Mouse (Mus musculus) megakaryocyte, embryonic 14.5 days (primary cell): ENCODE data around the gene Pex7. TPM values are rescaled to one million over a fixed set of nuclear protein-coding genes. Genes with fewer than 3 reads are reported as not detected.
"Not testable (repeated sequence)": the region's sequence is repeated elsewhere in the genome, so short reads cannot be mapped to it uniquely, and the experiment has no call there.

Experiments used
- H3K27me3 ChIP-seq: replicated peaks from 2 replicates; pipeline ENCODE3; 2012; ENCODE audit warnings: inconsistent platforms
- H3K36me3 ChIP-seq: replicated peaks from 2 replicates; pipeline ENCODE3; 2012; ENCODE audit warnings: low read length, inconsistent platforms, mixed read lengths
- H3K4me1 ChIP-seq: 2 replicates; pipeline ENCODE4 v1.6.1; 2012; ENCODE audit warnings: inconsistent platforms
- H3K4me3 ChIP-seq: replicated peaks from 2 replicates; pipeline ENCODE3; 2012; ENCODE audit warnings: moderate library complexity, mild to moderate bottlenecking, inconsistent platforms
- H3K9me3 ChIP-seq: 2 replicates; pipeline ENCODE4 v1.6.1; 2012; ENCODE audit warnings: inconsistent platforms
- FLI1 ChIP-seq: IDR thresholded peaks from 2 replicates; pipeline ENCODE4 v1.6.1; 2012; ENCODE audit warnings: low read length, inconsistent platforms, mixed read lengths
- GATA1 ChIP-seq: IDR thresholded peaks from 3 replicates; pipeline ENCODE4 v1.6.1; 2012; ENCODE audit warnings: mixed read lengths, low read length, inconsistent platforms, borderline replicate concordance
- polyA plus RNA-seq: library from polyadenylated mRNA; stranded (reverse); fragments of >175 nt; gene quantifications from 2 replicates; pipeline ENCODE4 v1.2.3, GENCODE M21; 2012; ENCODE audit warnings: low replicate concordance; ENCODE audit not compliant: insufficient read depth

The Pex7 gene
- polyA plus RNA-seq, 1 experiment = 8.1 TPM

DNA sequence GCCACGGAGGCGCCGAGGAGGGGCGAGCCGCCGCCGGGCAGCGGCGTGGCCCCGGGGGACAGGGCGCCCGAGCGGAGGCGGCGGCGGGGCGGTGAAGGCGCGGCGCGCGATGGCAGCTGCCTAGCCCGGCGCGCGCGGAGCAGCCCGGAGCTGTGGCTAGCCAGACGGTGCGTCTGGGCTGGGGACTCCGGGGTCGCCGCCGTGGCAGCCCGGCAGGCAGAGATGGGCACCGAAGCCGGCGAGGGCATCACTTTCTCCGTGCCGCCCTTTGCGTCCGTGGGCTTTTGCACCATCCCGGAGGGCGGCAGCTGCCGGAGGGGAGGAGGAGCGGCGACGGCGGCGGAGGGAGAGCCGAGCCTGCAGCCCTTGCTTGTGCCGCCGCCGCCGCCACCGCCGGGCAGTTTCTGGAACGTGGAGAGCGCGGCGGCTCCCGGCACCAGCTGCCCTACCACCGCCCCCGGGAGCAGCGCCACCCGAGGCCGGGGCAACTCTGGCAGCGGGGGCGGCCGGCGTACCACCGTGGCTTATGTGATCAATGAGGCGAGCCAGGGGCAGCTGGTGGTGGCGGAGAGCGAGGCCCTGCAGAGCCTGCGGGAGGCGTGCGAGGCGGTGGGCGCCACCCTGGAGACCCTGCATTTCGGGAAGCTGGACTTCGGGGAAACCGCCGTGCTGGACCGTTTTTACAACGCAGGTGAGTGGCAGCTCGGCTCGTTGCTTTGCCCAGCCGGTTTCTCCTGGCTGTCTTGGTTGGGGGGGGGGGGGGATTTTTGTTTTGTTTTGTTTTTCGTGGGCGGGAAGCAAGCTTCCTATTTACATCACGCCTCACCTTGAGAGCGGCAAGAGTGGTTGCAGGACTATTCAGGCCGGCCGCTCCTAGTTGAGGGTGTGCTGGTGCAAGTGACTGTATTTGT lies 27.1 kb upstream of the Pex7 start, which contains the start of gene Map3k5:
TSS of gene Map3k5 (plus strand) at position 89 of the 911 bp plus-strand sequence.
- H3K4me1 ChIP-seq = peaks cover 55% of the 10 kb centered on the region
- TF ChIP-seq GATA1 (no peak), FLI1 (no peak)
- H3K36me3 ChIP-seq = no peaks in the 10 kb centered on the region
- peak within 1 kb of the TSS; percentile 98 for H3K4me3 ChIP-seq
- H3K27me3 ChIP-seq = no peaks in the 10 kb centered on the region
- H3K9me3 ChIP-seq = no peaks in the 10 kb centered on the region

DNA sequence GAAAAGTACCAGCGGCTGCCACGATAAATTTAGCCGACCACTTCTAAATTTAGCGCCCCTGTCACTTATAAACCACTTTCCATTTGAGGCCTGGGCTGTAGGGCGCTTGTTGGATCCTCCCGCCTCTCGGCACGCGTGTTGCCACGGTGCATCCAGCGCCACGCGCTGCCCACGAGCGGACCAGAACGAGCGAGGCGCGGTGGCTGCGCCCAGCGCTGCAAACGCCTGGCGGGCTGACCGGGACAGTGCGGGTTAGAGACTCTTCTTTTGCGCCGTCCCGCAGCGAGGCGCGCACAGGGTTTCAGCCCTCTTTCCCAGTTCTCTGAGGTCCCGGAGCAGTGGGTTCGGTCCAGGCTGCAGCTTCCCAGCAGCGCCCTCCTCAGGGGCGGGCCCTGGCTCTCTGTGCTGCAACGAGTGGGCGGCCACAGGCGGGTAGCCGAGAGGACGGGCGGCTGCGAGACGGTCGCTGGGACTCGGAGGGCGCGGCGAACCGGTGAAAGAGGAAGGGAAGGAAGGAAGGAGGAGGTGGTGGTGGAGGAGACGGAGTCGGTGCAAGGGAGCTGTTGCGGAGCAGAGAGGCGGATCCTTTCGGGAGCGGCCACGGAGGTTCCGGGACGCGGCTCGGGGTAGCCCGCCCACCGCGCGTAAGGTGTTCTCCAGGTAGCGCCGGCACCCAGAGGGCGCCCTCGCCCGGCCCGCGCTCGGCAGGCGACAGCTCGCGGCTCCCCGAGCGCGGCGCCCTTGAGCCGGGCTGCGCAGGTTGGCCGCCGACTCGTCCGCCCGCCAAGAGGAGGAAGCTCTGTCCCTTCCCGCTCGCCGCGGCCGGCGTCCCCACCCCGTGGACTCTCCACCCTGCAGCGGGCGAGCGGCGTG lies 26.3 kb upstream of the Pex7 start:
- H3K4me1 ChIP-seq = peaks cover 46% of the 10 kb centered on the region
- no peaks in the 10 kb centered on the region for H3K9me3 ChIP-seq
- no peaks in the 10 kb centered on the region for H3K36me3 ChIP-seq
- TF ChIP-seq GATA1 (no peak), FLI1 (no peak)
- peak overlapping the region; percentile 98 for H3K4me3 ChIP-seq
- H3K27me3 ChIP-seq = no peaks in the 10 kb centered on the region

DNA sequence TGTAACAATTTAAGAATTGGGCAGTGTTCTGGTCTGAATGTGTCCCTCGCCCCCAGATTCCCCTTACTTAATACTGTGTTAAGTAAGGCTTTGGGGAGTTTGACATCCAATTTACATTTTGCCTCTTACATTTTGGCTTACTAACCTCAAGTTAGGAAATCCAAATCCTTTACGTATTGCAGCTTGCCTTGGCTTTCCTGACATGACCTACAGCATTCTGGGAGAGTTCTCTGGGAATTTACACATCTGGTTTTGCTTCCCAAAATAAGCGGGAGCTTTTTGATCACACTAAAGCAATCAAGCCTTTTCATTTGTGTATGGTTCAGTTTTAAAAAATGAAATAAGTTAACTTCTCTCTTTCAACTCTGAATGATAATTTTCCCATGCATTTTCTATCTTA lies 25.5 kb upstream of the Pex7 start:
- H3K4me3 ChIP-seq = peak overlapping the region; percentile 98
- no peaks in the 10 kb centered on the region for H3K27me3 ChIP-seq
- H3K4me1 ChIP-seq = peaks cover 44% of the 10 kb centered on the region

DNA sequence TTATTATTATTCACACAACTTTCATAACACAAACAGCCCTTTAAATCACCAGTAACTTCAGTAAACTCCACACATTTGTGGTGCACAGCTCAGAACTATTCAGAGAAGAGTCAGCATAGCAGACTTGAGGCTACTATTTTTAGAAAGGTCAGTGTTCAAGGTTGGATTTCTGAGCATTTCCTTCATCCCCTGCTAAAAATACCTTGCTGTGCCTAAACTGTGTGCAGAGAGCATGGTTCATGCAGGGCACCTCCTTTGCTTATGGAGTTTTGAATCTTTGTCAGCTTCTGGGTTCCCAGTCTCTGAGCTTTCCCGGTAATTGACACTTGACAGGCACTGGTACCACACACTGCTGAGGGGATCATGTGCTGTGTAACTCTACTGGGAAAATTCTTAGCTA lies 20.7 kb upstream of the Pex7 start:
- H3K4me1 ChIP-seq = peaks cover 13% of the 10 kb centered on the region
- H3K4me3 ChIP-seq = no peak overlapping the region
- no peaks in the 10 kb centered on the region for H3K36me3 ChIP-seq
- no peak for TF ChIP-seq FLI1
- no peak for TF ChIP-seq GATA1
- H3K9me3 ChIP-seq = no peaks in the 10 kb centered on the region
- no peaks in the 10 kb centered on the region for H3K27me3 ChIP-seq

More for the DNA sequence above, 25.5 kb upstream of the Pex7 start:
- TF ChIP-seq GATA1 (no peak), FLI1 (no peak)
- H3K9me3 ChIP-seq = no peaks in the 10 kb centered on the region
- no peaks in the 10 kb centered on the region for H3K36me3 ChIP-seq

DNA sequence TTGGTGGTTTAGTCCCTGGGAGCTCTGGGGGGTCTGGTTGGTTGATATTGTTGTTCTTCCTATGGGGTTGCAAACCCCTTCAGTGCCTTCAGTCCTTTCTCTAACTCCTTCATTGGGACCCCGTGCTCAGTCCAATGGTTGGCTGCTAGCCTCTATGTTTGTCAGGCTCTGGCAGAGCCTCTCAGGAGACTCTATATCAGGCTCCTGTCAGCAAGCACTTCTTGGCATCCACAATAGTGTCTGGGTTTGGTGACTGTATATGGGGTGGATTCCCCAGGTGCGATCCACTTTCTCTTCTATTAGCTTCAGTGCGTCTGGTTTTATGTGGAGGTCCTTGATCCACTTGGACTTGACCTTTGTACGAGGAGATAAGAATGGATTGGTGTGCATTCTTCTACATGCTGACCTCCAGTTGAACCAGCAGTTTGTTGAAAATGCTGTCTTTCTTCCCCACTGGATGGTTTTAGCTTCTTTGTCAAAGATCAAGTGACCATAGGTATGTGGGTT lies 19.0 kb upstream of the Pex7 start:
- H3K9me3 ChIP-seq, H3K27me3 ChIP-seq, H3K4me3 ChIP-seq, H3K36me3 ChIP-seq, H3K4me1 ChIP-seq: not testable (repeated sequence)

DNA sequence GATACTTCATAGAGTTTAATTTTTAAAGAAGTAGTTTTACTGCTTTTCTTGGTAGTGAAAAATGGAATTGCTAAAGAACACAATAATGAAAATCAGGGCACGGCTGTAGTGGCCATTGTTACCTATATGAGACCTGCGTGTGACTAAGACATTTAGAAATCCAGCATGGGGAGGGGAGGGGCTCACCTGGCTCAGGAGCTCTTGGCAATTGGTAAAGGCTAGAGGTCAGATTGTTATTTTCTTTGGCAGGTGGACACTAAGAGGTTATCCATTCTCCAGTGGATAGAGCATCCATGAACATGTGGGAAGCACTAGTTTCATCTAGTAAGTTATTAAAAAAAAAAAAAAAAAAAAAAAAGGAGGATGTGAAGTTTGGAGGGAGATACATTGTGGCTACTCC lies 16.8 kb upstream of the Pex7 start:
- H3K9me3 ChIP-seq = no peaks in the 10 kb centered on the region
- H3K4me1 ChIP-seq = peaks cover 11% of the 10 kb centered on the region; the same call in 1 of the 2 replicates
- no peak for TF ChIP-seq FLI1
- TF ChIP-seq GATA1 = no peak
- no peaks in the 10 kb centered on the region for H3K36me3 ChIP-seq
- H3K4me3 ChIP-seq = no peak overlapping the region
- no peaks in the 10 kb centered on the region for H3K27me3 ChIP-seq

DNA sequence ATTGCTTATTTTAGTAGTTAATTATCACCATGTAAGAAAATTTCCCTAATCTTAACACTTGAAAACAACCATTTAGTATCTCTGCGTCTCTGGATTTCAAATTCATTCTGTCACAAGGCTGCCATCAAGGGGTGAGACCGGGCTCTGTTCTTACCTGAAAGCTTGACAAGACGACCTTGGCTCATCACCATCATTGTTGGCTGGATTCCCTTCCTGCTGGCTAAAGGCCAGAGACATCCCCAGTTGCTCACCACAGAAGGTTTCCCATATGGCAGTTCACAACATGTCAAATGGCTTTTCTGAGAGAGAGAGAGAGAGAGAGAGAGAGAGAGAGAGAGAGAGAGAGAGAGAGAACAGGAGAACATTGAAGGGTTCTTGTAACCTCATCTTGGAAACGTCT lies 14.9 kb upstream of the Pex7 start:
- no peak overlapping the region for H3K4me3 ChIP-seq
- H3K4me1 ChIP-seq = peaks cover 5% of the 10 kb centered on the region; the same call in 1 of the 2 replicates
- TF ChIP-seq FLI1 (no peak), GATA1 (no peak)
- H3K27me3 ChIP-seq = no peaks in the 10 kb centered on the region
- no peaks in the 10 kb centered on the region for H3K9me3 ChIP-seq
- no peaks in the 10 kb centered on the region for H3K36me3 ChIP-seq

DNA sequence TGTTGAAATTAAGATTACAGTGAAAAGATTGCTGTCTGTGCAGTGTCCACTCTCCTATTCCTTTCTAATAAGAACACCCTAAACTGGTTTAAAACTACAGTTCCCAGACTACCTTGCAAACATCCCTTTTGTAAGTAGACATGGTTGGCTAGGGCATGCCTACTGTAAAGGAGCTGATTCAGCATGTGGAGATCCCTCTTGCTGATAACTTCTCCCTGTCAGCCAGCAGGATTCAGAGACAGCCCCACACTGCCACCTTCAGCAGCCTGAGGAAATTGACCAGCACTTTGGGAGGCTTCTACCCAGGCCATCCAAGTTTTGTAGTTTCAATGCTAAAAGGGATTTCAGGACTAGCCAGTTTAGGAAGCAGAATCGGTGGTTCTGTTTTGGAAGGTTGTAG lies 7.8 kb upstream of the Pex7 start:
- TF ChIP-seq FLI1 (no peak), GATA1 (peak; percentile 81; the same call in 1 of the 3 replicates)
- Histone ChIP-seq H3K27me3 (no peaks in the 10 kb centered on the region), H3K36me3 (no peaks in the 10 kb centered on the region), H3K4me1 (peaks cover 11% of the 10 kb centered on the region), H3K9me3 (no peaks in the 10 kb centered on the region), H3K4me3 (no peak overlapping the region)

DNA sequence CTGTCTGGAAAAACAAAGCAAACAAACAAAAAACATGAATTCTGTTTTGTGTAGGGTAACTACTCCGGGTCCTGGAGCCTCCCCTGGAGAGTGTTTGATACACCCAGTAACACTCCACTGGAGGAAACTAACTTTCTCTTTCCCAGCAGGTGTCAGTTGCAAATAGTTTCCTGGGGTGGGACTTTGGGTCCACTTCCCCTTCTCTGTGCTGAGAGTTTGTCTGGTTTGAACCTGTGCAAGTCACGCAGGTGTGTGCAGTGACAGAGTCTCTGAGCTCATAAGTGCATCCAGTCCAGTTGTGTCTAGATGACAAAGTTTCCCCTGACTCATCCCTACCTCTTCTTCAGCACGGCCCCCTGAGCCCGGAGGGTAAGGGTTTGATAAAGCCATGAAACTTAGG lies 6.3 kb upstream of the Pex7 start:
- TF ChIP-seq GATA1 = no peak
- TF ChIP-seq FLI1 = no peak
- Histone ChIP-seq H3K27me3 (no peaks in the 10 kb centered on the region), H3K4me1 (peaks cover 16% of the 10 kb centered on the region), H3K36me3 (no peaks in the 10 kb centered on the region), H3K4me3 (no peak overlapping the region), H3K9me3 (no peaks in the 10 kb centered on the region)

DNA sequence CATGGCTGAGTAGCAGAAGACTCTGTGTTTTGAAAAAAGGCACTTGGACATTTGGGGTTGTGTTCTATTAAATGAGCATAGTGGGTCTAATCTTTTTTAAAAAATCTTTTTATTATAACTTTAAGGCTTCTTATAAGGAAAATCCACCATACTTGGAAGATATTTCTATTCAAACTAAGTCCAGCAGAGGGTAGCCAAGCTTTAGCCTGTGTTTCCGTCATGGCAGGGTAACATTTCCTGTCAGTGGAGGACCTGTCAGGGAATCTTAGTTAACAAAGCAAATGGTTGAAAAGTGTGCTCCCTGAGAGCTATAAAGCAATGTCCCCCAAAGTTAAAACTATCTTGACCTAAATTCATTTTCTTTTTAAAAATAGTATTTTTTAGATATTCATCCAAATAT lies 4.1 kb upstream of the Pex7 start:
- TF ChIP-seq FLI1 (no peak), GATA1 (no peak)
- Histone ChIP-seq H3K9me3 (no peaks in the 10 kb centered on the region), H3K36me3 (no peaks in the 10 kb centered on the region), H3K4me1 (peaks cover 33% of the 10 kb centered on the region), H3K4me3 (no peak overlapping the region), H3K27me3 (no peaks in the 10 kb centered on the region)
